Mouse (Mus musculus): ENCODE data around the gene Rab14.

Rab14 gene

DNA sequence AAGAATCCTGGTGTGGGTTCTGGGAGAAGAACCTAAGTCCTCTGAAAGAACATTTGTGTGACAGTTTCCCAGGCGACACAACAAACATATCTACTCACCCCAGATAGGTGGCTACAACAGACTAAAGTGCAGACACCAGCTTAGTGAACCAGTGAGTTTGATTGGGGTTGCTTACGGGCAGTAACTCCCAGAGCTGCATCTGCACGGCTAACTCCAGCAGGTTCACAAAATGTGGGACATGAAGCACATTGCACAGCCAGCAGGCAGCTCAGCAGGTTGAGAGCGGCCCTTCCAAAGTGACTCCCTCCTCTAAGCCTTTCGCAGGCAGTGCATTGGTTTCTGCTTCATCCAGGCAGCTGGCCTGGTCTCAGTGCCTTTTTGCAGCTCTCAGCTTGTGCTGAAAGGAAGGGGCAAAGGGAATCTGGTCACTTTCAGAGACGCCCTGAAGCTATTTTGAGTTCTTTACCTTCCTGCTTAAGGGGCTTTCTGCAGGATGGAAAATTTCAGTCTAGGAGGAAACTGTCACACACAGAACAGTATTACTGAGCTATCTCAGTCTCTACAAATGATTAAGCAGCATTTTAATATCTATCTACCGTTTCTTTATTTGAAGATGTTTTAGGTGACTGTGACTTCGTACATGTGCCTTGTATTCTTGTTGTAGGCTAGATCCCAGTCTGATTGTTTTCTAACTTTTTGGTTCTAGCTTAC is 46.9 kb downstream of the Rab14 start:
- no peak for DNase-seq

- DNase-seq: no peak
These were observed 47.7 kb downstream of the Rab14 start for GRCm38 (mm10) chr2:35153179-35153578.

- no peak for DNase-seq
These were observed 49.5 kb downstream of the Rab14 start for GRCm38 (mm10) chr2:35151303-35151882.

GRCm38 (mm10) chr2:35148806-35149205 is 52.1 kb downstream of the Rab14 start:
- no peak for DNase-seq

DNA sequence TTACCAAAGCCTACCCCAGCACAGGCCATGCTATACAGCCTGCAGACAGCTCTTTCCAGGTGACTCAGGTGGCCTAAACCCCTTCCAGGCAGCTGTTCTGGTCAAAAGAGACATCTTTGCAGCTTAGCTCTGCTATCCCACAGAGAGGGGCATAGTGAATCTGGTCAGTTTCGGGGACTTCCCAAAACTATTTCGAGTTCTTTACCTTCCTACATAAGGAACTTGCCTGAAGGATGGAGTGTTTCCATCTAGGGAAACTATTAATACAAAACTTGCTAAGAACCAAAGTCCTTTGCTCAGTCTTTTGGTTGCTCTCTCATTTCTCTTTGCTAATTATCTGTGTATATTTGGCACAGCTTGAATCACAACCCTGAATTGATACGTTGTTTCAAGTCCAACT is 59.2 kb downstream of the Rab14 start:
- DNase-seq: no peak

GRCm38 (mm10) chr2:35138576-35138975 is 62.3 kb downstream of the Rab14 start:
- no peak for DNase-seq

- DNase-seq: no peak
These were observed 67.0 kb downstream of the Rab14 start for GRCm38 (mm10) chr2:35133891-35134290.

DNA sequence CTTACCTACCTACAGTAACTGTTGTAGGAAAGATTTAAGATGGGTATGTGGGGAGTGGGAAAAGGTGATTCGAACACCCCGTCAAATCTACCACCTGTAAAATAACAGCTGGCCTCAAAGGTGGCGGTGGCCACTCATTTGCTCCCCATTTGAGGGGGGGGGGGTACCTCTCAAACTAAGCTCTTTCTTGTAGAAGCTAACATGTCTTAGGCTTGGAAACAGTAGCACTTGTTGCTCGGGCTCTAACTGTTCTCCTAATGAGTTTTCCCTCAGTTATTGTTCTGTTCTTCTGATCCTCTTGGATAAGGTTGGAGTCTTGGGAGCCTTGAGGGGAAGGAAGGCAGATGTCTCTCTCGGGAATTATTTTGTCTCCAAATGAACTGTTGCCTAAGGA is 68.3 kb downstream of the Rab14 start:
- no peak for DNase-seq

DNA sequence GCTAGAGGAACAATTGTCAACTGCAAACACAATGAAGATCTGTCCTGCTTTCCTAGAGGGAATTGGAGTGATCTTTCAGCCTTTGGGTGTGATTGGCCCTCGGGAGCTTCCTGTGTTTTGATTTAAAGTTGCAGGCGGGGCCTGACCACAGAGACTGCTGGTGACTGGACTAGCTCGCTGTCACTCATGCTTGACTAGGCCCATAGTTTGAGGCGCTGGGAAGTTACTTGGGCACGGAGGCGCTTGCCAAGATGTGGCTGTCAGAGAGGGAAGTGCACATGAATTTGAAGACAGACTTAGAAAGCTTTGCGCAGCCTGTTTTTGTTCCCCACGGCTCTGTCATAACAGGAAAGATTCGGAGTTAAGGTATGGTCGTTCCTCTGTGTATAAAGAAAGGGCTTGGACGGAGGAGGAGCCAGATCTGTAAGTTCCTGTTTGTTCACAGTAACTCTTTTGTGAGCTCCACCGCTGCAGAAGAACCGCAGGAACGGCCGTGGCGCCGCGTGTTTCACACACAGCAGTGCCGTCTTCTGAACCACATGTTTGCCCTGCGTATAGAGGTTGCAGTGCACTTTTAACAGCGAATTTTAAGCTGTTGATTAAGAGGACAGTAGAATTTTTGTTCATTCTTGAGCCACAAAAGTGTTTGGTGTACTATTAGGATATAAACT is 68.8 kb downstream of the Rab14 start:
- peak; percentile 93 for DNase-seq

DNA sequence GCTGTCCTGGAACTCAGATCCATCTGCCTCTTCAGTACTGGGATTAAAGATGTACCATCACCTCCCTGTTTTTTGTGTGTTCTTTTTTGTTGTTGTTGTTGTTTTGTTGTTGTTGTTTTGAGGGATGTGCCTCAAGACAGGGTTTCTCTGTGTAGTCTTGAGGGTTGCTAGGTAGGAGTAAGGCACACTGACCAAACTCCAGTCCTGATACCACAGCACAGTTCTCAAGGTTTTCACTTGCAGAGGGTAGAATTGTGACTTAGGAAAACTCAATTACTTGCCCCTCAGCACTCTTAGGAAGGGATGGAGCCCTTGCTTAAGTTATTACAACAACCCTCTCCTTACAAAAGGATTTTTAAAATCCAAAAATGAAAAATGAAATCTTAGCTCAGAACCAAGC is 69.4 kb downstream of the Rab14 start:
- no peak for DNase-seq

All from cerebellum, adult 9-10 months (tissue).